Mouse (Mus musculus): Measurements from ENCODE around the gene Fgfr3.

- TF ChIP-seq CTCF (IDR thresholded peaks at IDR 0.05; ENCODE audit: extremely low read depth, insufficient read depth, low read length) (no peak), POLR2A (IDR thresholded peaks at IDR 0.05; ENCODE audit: extremely low read depth, insufficient read depth, low read length) (no peak)
Observed at GRCm38 (mm10) chr5:33715182-33715581, 6.3 kb upstream of the Fgfr3 start.
